Mouse (Mus musculus) erythroblast, embryonic 14.5 days (primary cell): ENCODE results near the gene Spag17.

Experiments
- GATA1 ChIP-seq: IDR thresholded peaks from 2 replicates; pipeline ENCODE4 v1.6.1; 2012; ENCODE audit warnings: low read length, inconsistent platforms, mixed read lengths
- TAL1 ChIP-seq: IDR thresholded peaks from 3 replicates; pipeline ENCODE4 v1.6.1; 2012; ENCODE audit warnings: low read length, inconsistent platforms, mixed read lengths

DNA sequence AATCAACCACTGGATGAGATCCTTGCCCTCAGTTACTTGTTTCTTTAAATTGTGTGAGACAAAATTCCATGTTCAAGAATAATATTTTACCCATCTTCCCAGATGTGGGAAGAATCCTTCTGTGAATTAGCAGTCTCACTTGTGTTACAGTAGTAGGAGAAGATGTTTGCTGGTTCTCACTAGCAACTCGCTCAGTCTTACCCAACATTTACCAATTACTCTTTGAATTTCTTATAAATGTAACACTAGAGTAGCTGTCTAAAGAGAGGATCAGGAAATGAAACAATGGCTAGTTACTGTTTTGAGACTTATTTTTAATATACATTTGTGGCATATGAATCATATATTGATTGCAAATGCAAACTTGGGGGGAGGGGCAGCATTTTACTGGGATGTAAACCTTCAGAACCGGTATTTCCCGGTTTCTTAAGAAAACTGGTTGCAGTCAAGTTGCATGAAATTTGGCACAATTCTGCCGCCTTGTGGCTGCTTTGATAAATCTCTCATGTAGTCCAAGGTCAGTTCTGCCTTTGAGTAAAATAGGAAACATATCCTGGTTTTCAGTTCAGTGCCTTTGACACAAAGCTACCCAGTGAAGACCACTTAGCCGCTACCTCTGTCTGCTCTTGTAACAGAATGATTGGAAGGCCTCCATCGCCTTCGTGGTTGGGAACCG lies 53.5 kb downstream of the Spag17 start:
- TF ChIP-seq GATA1 (no peak), TAL1 (no peak)
